Mouse (Mus musculus): ENCODE results near the gene Dnah6.

- no peak for TF ChIP-seq CTCF (IDR thresholded peaks at IDR 0.05; ENCODE audit: low read depth, low read length)
- TF ChIP-seq GATA2 (IDR thresholded peaks at IDR 0.05; ENCODE audit: borderline replicate concordance, low read depth, low read length) = no peak
- no peak for TF ChIP-seq GATA1 (IDR thresholded peaks at IDR 0.05; ENCODE audit: borderline replicate concordance, low read length)
- no peak for TF ChIP-seq TAL1 (conservative IDR thresholded peaks at IDR 0.05; ENCODE audit: low read depth, low read length)
Measured at GRCm38 (mm10) chr6:73028853-73029252, 192.6 kb downstream of the Dnah6 start.

Data from G1E (cell line).